Mouse (Mus musculus): ENCODE data around the gene Enthd1. TPM values are rescaled to one million over a fixed set of nuclear protein-coding genes. Genes with fewer than 3 reads are reported as not detected.
A peak's percentile ranks its signal among the peaks of the same experiment; 100 is the strongest.
"Not testable (repeated sequence)": the region's sequence is repeated elsewhere in the genome, so short reads cannot be mapped to it uniquely, and the experiment has no call there.

Gene Enthd1
- polyA plus RNA-seq, 1 experiment from 2014 or later = not detected

DNA sequence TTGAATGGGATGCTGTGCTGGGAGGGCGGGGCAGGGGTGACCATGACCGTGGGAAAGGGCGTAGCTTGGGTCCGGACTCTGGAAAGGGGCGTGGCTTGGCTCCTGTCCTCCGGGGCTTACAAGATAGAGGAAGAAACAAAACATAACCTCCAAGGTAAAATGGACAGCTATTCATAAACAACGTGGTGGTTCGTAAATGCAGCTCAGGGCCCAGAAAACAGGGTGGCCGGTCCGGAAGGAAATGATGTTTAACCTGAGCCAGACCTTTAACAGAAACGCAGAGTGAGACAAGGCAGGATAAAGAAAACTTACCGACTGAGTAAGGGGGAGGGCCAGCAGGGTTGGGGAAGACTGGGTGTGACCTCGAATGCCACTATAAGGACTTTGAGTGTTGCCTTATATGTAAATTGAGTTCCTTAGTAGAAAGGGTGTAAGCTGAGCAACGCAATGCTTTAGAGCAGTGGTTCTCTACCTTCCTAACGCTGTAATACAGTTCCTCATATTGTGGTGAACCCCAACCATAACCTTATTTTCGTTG, 34.3 kb upstream of the Enthd1 start:
- Histone ChIP-seq H3K27me3 (ENCODE audit: control insufficient read depth, insufficient read depth, low read length) (no peaks in the 10 kb centered on the region), H3K27ac (ENCODE audit: low read length) (no peak overlapping the region), H3K9ac (ENCODE audit: low read length) (no peak overlapping the region), H3K4me3 (ENCODE audit: low read length) (0 out of 2 replicates have a peak overlapping the region, but pooled peaks have one; percentile 3), H3K4me2 (ENCODE audit: low read depth, low read length) (peak overlapping the region; percentile 44), H3K36me3 (ENCODE audit: control insufficient read depth, insufficient read depth) (no peaks in the 10 kb centered on the region), H3K4me1 (ENCODE audit: control insufficient read depth, insufficient read depth, low read length) (peaks cover 8% of the 10 kb centered on the region; the same call in 1 of the 2 replicates), H3K9me3 (replicated peaks; ENCODE audit: control insufficient read depth, low read length) (no peaks in the 10 kb centered on the region)
- ATAC-seq (replicated peaks; ENCODE audit: extremely low read depth, insufficient read depth, low FRiP score) = 0 out of 2 replicates have a peak, but pooled peaks have one; percentile 52
- WGBS = 26% methylated on average over 16 of the region's 16 CpGs

DNA sequence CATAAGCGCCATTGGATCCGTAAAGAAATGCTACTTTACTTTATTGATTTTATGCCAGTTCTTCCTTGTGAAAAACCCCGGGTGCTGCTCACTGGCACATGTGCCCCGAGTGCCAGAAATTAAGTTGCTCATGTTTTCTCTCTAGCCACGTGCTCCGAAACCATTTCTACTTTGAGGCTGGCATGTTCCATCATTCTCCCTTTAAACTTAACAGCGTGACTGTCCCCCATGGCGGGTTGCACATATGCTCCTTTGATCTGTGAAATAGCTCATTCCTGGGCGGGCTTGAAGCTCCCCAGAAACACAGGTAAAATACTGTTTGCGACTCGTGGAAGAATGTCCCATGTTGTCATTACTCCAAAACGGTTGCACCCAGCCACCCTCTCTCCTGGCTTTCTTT, 33.8 kb upstream of the Enthd1 start:
- no peaks in the 10 kb centered on the region for H3K36me3 ChIP-seq (ENCODE audit: control insufficient read depth, insufficient read depth)
- WGBS = 66% methylated on average over 12 of the region's 12 CpGs
- H3K27ac ChIP-seq (ENCODE audit: low read length) = no peak overlapping the region
- 0 out of 2 replicates have a peak overlapping the region, but pooled peaks have one; percentile 3 for H3K4me3 ChIP-seq (ENCODE audit: low read length)
- H3K9me3 ChIP-seq (replicated peaks; ENCODE audit: control insufficient read depth, low read length) = no peaks in the 10 kb centered on the region
- no peak overlapping the region for H3K9ac ChIP-seq (ENCODE audit: low read length)
- no peak for ATAC-seq (replicated peaks; ENCODE audit: extremely low read depth, insufficient read depth, low FRiP score)
- peak overlapping the region; percentile 44; the same call in 1 of the 2 replicates for H3K4me2 ChIP-seq (ENCODE audit: low read depth, low read length)
- H3K4me1 ChIP-seq (ENCODE audit: control insufficient read depth, insufficient read depth, low read length) = peaks cover 12% of the 10 kb centered on the region
- H3K27me3 ChIP-seq (ENCODE audit: control insufficient read depth, insufficient read depth, low read length) = no peaks in the 10 kb centered on the region

- WGBS = 31% methylated on average over 5 of the region's 5 CpGs
- Histone ChIP-seq H3K36me3 (ENCODE audit: control insufficient read depth, insufficient read depth) (no peaks in the 10 kb centered on the region), H3K27ac (ENCODE audit: low read length) (no peak overlapping the region), H3K4me1 (ENCODE audit: control insufficient read depth, insufficient read depth, low read length) (peaks cover 6% of the 10 kb centered on the region), H3K9me3 (replicated peaks; ENCODE audit: control insufficient read depth, low read length) (no peaks in the 10 kb centered on the region), H3K9ac (ENCODE audit: low read length) (no peak overlapping the region), H3K4me3 (ENCODE audit: low read length) (no peak overlapping the region), H3K27me3 (ENCODE audit: control insufficient read depth, insufficient read depth, low read length) (no peaks in the 10 kb centered on the region), H3K4me2 (ENCODE audit: low read depth, low read length) (no peak overlapping the region)
- no peak for ATAC-seq (replicated peaks; ENCODE audit: extremely low read depth, insufficient read depth, low FRiP score)
Observed at GRCm38 (mm10) chr15:80593877-80594276, 28.9 kb upstream of the Enthd1 start.

DNA sequence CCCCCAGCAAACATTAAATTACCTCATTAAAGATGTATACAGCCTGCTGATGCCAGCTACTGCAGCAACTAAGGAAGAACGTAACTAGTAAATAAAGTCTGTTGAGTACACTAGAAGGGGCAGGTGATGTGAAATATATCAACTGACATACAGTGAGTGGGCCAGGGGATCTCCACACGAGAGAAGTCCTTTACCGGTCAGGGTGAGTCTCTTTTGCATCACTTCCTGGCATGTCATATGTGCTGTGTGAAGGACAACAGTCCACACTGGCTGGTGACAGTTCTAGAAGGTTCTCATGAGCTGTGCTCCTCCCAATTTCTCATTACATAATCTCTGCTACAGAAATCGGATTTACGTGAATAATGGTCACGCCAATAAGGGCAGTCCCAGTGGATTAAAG, 27.8 kb upstream of the Enthd1 start:
- no peak overlapping the region for H3K4me2 ChIP-seq (ENCODE audit: low read depth, low read length)
- H3K9ac ChIP-seq (ENCODE audit: low read length) = no peak overlapping the region
- no peak overlapping the region for H3K27ac ChIP-seq (ENCODE audit: low read length)
- 75% methylated on average over 6 of the region's 6 CpGs for WGBS
- H3K4me1 ChIP-seq (ENCODE audit: control insufficient read depth, insufficient read depth, low read length) = peaks cover 6% of the 10 kb centered on the region; the same call in 1 of the 2 replicates
- no peaks in the 10 kb centered on the region for H3K36me3 ChIP-seq (ENCODE audit: control insufficient read depth, insufficient read depth)
- no peak for ATAC-seq (replicated peaks; ENCODE audit: extremely low read depth, insufficient read depth, low FRiP score)
- H3K27me3 ChIP-seq (ENCODE audit: control insufficient read depth, insufficient read depth, low read length) = no peaks in the 10 kb centered on the region
- H3K9me3 ChIP-seq (replicated peaks; ENCODE audit: control insufficient read depth, low read length) = no peaks in the 10 kb centered on the region
- no peak overlapping the region for H3K4me3 ChIP-seq (ENCODE audit: low read length)

- H3K4me2 ChIP-seq (ENCODE audit: low read depth, low read length) = 0 out of 2 replicates have a peak overlapping the region, but pooled peaks have one; percentile 10
- H3K36me3 ChIP-seq (ENCODE audit: control insufficient read depth, insufficient read depth) = no peaks in the 10 kb centered on the region
- no peak overlapping the region for H3K4me3 ChIP-seq (ENCODE audit: low read length)
- no peaks in the 10 kb centered on the region; the same call in 1 of the 2 replicates for H3K27me3 ChIP-seq (ENCODE audit: control insufficient read depth, insufficient read depth, low read length)
- ATAC-seq (replicated peaks; ENCODE audit: extremely low read depth, insufficient read depth, low FRiP score) = no peak
- H3K27ac ChIP-seq (ENCODE audit: low read length) = no peak overlapping the region
- H3K9ac ChIP-seq (ENCODE audit: low read length) = no peak overlapping the region
- H3K9me3 ChIP-seq (replicated peaks; ENCODE audit: control insufficient read depth, low read length) = no peaks in the 10 kb centered on the region
- 80% methylated on average over 5 of the region's 5 CpGs for WGBS
- peaks cover 6% of the 10 kb centered on the region; the same call in 1 of the 2 replicates for H3K4me1 ChIP-seq (ENCODE audit: control insufficient read depth, insufficient read depth, low read length)
Observed at GRCm38 (mm10) chr15:80590641-80591040, 25.7 kb upstream of the Enthd1 start.

- no peak overlapping the region for H3K9ac ChIP-seq (ENCODE audit: low read length)
- no peak for ATAC-seq (replicated peaks; ENCODE audit: extremely low read depth, insufficient read depth, low FRiP score)
- no peaks in the 10 kb centered on the region for H3K36me3 ChIP-seq (ENCODE audit: control insufficient read depth, insufficient read depth)
- no peak overlapping the region for H3K27ac ChIP-seq (ENCODE audit: low read length)
- 72% methylated on average over 4 of the region's 4 CpGs for WGBS
- no peaks in the 10 kb centered on the region for H3K9me3 ChIP-seq (replicated peaks; ENCODE audit: control insufficient read depth, low read length)
- H3K4me1 ChIP-seq (ENCODE audit: control insufficient read depth, insufficient read depth, low read length) = peaks cover 6% of the 10 kb centered on the region; the same call in 1 of the 2 replicates
- H3K27me3 ChIP-seq (ENCODE audit: control insufficient read depth, insufficient read depth, low read length) = no peaks in the 10 kb centered on the region; the same call in 1 of the 2 replicates
- H3K4me2 ChIP-seq (ENCODE audit: low read depth, low read length) = no peak overlapping the region
- no peak overlapping the region for H3K4me3 ChIP-seq (ENCODE audit: low read length)
Observed at GRCm38 (mm10) chr15:80586296-80586695, 21.3 kb upstream of the Enthd1 start.

- H3K4me2 ChIP-seq (ENCODE audit: low read depth, low read length) = no peak overlapping the region
Observed at GRCm38 (mm10) chr15:80582581-80583495, 17.9 kb upstream of the Enthd1 start.

GRCm38 (mm10) chr15:80580585-80580984, 15.6 kb upstream of the Enthd1 start:
- not testable (repeated sequence) for H3K36me3 ChIP-seq (ENCODE audit: control insufficient read depth, insufficient read depth); H3K4me1 ChIP-seq (ENCODE audit: control insufficient read depth, insufficient read depth, low read length); H3K4me2 ChIP-seq (ENCODE audit: low read depth, low read length); H3K27ac ChIP-seq (ENCODE audit: low read length); H3K4me3 ChIP-seq (ENCODE audit: low read length); H3K9me3 ChIP-seq (replicated peaks; ENCODE audit: control insufficient read depth, low read length); H3K9ac ChIP-seq (ENCODE audit: low read length); ATAC-seq (replicated peaks; ENCODE audit: extremely low read depth, insufficient read depth, low FRiP score)
- peaks cover 13% of the 10 kb centered on the region for H3K27me3 ChIP-seq (ENCODE audit: control insufficient read depth, insufficient read depth, low read length)
- WGBS = 61% methylated on average over 1 of the region's 1 CpGs

More at GRCm38 (mm10) chr15:80582581-80583495, 17.9 kb upstream of the Enthd1 start:
- Histone ChIP-seq H3K36me3 (ENCODE audit: control insufficient read depth, insufficient read depth) (no peaks in the 10 kb centered on the region), H3K9me3 (replicated peaks; ENCODE audit: control insufficient read depth, low read length) (no peaks in the 10 kb centered on the region), H3K27me3 (ENCODE audit: control insufficient read depth, insufficient read depth, low read length) (peaks cover 3% of the 10 kb centered on the region), H3K9ac (ENCODE audit: low read length) (no peak overlapping the region), H3K4me1 (ENCODE audit: control insufficient read depth, insufficient read depth, low read length) (peaks cover 9% of the 10 kb centered on the region; the same call in 1 of the 2 replicates), H3K27ac (ENCODE audit: low read length) (no peak overlapping the region), H3K4me3 (ENCODE audit: low read length) (no peak overlapping the region)
- no peak for ATAC-seq (replicated peaks; ENCODE audit: extremely low read depth, insufficient read depth, low FRiP score)
- 39% methylated on average over 20 of the region's 20 CpGs for WGBS

DNA sequence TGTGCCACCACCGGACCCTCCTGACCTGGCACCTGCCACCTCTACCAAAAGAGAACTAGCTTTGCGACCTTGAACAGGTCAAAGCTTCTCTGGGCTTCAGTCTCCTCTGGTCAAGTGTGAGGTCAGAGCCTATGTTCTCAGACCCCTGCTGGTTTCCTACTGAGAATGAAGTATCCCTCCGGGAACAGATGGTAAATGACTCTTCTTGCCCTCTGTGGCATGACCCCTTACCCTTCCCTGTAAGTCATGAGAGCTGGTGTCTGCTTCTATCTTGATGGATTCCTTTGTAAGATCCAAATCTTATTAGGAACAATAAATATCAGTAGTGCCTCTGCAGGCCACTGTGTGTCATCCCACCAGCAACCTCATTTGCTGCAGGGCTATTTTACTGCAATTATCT, 14.2 kb upstream of the Enthd1 start:
- Histone ChIP-seq H3K4me3 (ENCODE audit: low read length) (no peak overlapping the region), H3K36me3 (ENCODE audit: control insufficient read depth, insufficient read depth) (no peaks in the 10 kb centered on the region), H3K27ac (ENCODE audit: low read length) (no peak overlapping the region), H3K9ac (ENCODE audit: low read length) (no peak overlapping the region), H3K4me1 (ENCODE audit: control insufficient read depth, insufficient read depth, low read length) (peaks cover 9% of the 10 kb centered on the region; the same call in 1 of the 2 replicates), H3K4me2 (ENCODE audit: low read depth, low read length) (no peak overlapping the region), H3K9me3 (replicated peaks; ENCODE audit: control insufficient read depth, low read length) (no peaks in the 10 kb centered on the region), H3K27me3 (ENCODE audit: control insufficient read depth, insufficient read depth, low read length) (peaks cover 15% of the 10 kb centered on the region)
- ATAC-seq (replicated peaks; ENCODE audit: extremely low read depth, insufficient read depth, low FRiP score) = no peak
- 49% methylated on average over 3 of the region's 3 CpGs for WGBS

Measured in heart, embryonic 16.5 days (tissue).